Mouse (Mus musculus) forebrain, embryonic 11.5 days (tissue): ENCODE data around the gene Hyal3. TPM values are rescaled to one million over a fixed set of nuclear protein-coding genes. Genes with fewer than 3 reads are reported as not detected.

Experiments used
- ATAC-seq: fragments of 200-750 bp; cut with Nextera tagmentation; replicated peaks from 2 replicates; pipeline ENCODE4 v1.8.0; 2017; ENCODE audit warnings: moderate TSS enrichment; ENCODE audit not compliant: low FRiP score
- DNase-seq: peaks from one replicate; pipeline ENCODE4 v3.0.0-alpha.2; 2017; ENCODE audit warnings: low spot score
- H3K27ac ChIP-seq: fragments of 300-500 bp; sonication (generic); 2 replicates; pipeline ENCODE4 v1.5.1; 2014; ENCODE audit warnings: low read depth, low read length
- H3K27me3 ChIP-seq: fragments of 300-500 bp; sonication (generic); 2 replicates; pipeline ENCODE4 v1.6.1; 2014; ENCODE audit warnings: mild to moderate bottlenecking, low read length, mixed read lengths; ENCODE audit not compliant: control insufficient read depth, insufficient read depth
- H3K36me3 ChIP-seq: fragments of 300-500 bp; sonication (generic); 2 replicates; pipeline ENCODE4 v1.6.1; 2014; ENCODE audit warnings: mild to moderate bottlenecking, low read length, moderate library complexity, mixed read lengths; ENCODE audit not compliant: control insufficient read depth, insufficient read depth
- H3K4me1 ChIP-seq: fragments of 300-500 bp; sonication (generic); replicated peaks from 2 replicates; pipeline ENCODE4 v1.6.1; 2014; ENCODE audit warnings: low read length, mixed read lengths; ENCODE audit not compliant: control insufficient read depth, insufficient read depth
- H3K4me2 ChIP-seq: fragments of 300-500 bp; sonication (generic); 2 replicates; pipeline ENCODE4 v1.6.1; 2014; ENCODE audit warnings: low read depth, mild to moderate bottlenecking, low read length, moderate library complexity, mixed read lengths; ENCODE audit not compliant: severe bottlenecking
- H3K4me3 ChIP-seq: fragments of 300-500 bp; sonication (generic); 2 replicates; pipeline ENCODE4 v1.5.1; 2014; ENCODE audit warnings: low read depth, low read length
- H3K9ac ChIP-seq: fragments of 300-500 bp; sonication (generic); 2 replicates; pipeline ENCODE4 v1.6.1; 2014; ENCODE audit warnings: low read length
- H3K9me3 ChIP-seq: fragments of 300-500 bp; sonication (generic); 2 replicates; pipeline ENCODE4 v1.6.1; 2016; ENCODE audit warnings: low read length, mixed read lengths; ENCODE audit not compliant: control insufficient read depth
- WGBS: fragments of 180-500 bp; shearing (Covaris S2); extraction: QIAGEN DNeasy Blood & Tissue Kit; methylation state at CpG from one replicate; pipeline ENCODE4 v1.1.7; 2014; 5-methylcytosine and 5-hydroxymethylcytosine counted together
- polyA plus RNA-seq: library from polyadenylated mRNA; unstranded; fragments of >200 nt; fragmentation: Nextera tagmentation; extraction: Ambion mirVana; gene quantifications from 2 replicates; pipeline ENCODE4 v1.2.1, GENCODE M21; 2014

Gene Hyal3
- polyA plus RNA-seq, 1 experiment from 2014 or later: not detected

GRCm38 (mm10) chr9:107611456-107612190 is 31.0 kb downstream of the Hyal3 start:
- Histone ChIP-seq H3K9me3 (no peaks in the 10 kb centered on the region), H3K27ac (peak overlapping the region; percentile 95), H3K4me2 (peak overlapping the region; percentile 58), H3K27me3 (no peaks in the 10 kb centered on the region), H3K4me3 (peak overlapping the region; percentile 28; the same call in 1 of the 2 replicates), H3K9ac (peak overlapping the region; percentile 72), H3K36me3 (peaks cover 15% of the 10 kb centered on the region), H3K4me1 (peaks cover 41% of the 10 kb centered on the region)
- no peak for DNase-seq
- WGBS: 77% methylated on average over 6 of the region's 6 CpGs
- ATAC-seq: no peak

- H3K4me2 ChIP-seq: peak overlapping the region; percentile 58
- ATAC-seq (peak; percentile 95), DNase-seq (peak; percentile 100)
- H3K27ac ChIP-seq: peak overlapping the region; percentile 95
- no peaks in the 10 kb centered on the region for H3K27me3 ChIP-seq
- WGBS: 2% methylated on average over 40 of the region's 48 CpGs
- H3K9ac ChIP-seq: peak overlapping the region; percentile 72
- no peaks in the 10 kb centered on the region for H3K9me3 ChIP-seq
- peak overlapping the region; percentile 28 for H3K4me3 ChIP-seq
- peaks cover 35% of the 10 kb centered on the region for H3K4me1 ChIP-seq
- H3K36me3 ChIP-seq: peaks cover 15% of the 10 kb centered on the region
Measured at GRCm38 (mm10) chr9:107612191-107612944, 31.8 kb downstream of the Hyal3 start.

GRCm38 (mm10) chr9:107612945-107613569 is 32.4 kb downstream of the Hyal3 start:
- DNase-seq (no peak), ATAC-seq (peak; percentile 11)
- Histone ChIP-seq H3K36me3 (peaks cover 19% of the 10 kb centered on the region), H3K4me2 (peak overlapping the region; percentile 58; the same call in 1 of the 2 replicates), H3K4me1 (peaks cover 30% of the 10 kb centered on the region), H3K27ac (peak overlapping the region; percentile 95), H3K27me3 (no peaks in the 10 kb centered on the region), H3K9ac (peak overlapping the region; percentile 72; the same call in 1 of the 2 replicates), H3K4me3 (peak overlapping the region; percentile 28; the same call in 1 of the 2 replicates), H3K9me3 (no peaks in the 10 kb centered on the region)
- 12% methylated on average over 12 of the region's 12 CpGs for WGBS

GRCm38 (mm10) chr9:107615035-107615434 is 34.4 kb downstream of the Hyal3 start:
- H3K4me2 ChIP-seq: no peak overlapping the region
- ATAC-seq: no peak
- H3K27ac ChIP-seq: 0 out of 2 replicates have a peak overlapping the region, but pooled peaks have one; percentile 19
- no peak for DNase-seq
- H3K4me1 ChIP-seq: peaks cover 23% of the 10 kb centered on the region
- H3K9me3 ChIP-seq: no peaks in the 10 kb centered on the region
- no peaks in the 10 kb centered on the region for H3K27me3 ChIP-seq
- H3K9ac ChIP-seq: no peak overlapping the region
- WGBS: 74% methylated on average over 4 of the region's 4 CpGs
- peaks cover 29% of the 10 kb centered on the region for H3K36me3 ChIP-seq
- no peak overlapping the region for H3K4me3 ChIP-seq

GRCm38 (mm10) chr9:107617461-107617860 is 36.8 kb downstream of the Hyal3 start:
- no peaks in the 10 kb centered on the region for H3K9me3 ChIP-seq
- no peak overlapping the region for H3K4me2 ChIP-seq
- H3K4me1 ChIP-seq: peaks cover 10% of the 10 kb centered on the region; the same call in 1 of the 2 replicates
- no peak overlapping the region for H3K27ac ChIP-seq
- 76% methylated on average over 2 of the region's 2 CpGs for WGBS
- DNase-seq: no peak
- H3K27me3 ChIP-seq: no peaks in the 10 kb centered on the region
- H3K4me3 ChIP-seq: no peak overlapping the region
- ATAC-seq: no peak
- no peak overlapping the region for H3K9ac ChIP-seq
- peaks cover 31% of the 10 kb centered on the region for H3K36me3 ChIP-seq

- no peak overlapping the region for H3K4me3 ChIP-seq
- 91% methylated on average over 6 of the region's 6 CpGs for WGBS
- ATAC-seq: no peak
- no peak overlapping the region for H3K4me2 ChIP-seq
- peaks cover 7% of the 10 kb centered on the region; the same call in 1 of the 2 replicates for H3K4me1 ChIP-seq
- peaks cover 31% of the 10 kb centered on the region for H3K36me3 ChIP-seq
- DNase-seq: no peak
- no peak overlapping the region for H3K9ac ChIP-seq
- H3K9me3 ChIP-seq: no peaks in the 10 kb centered on the region
- H3K27ac ChIP-seq: no peak overlapping the region
- H3K27me3 ChIP-seq: no peaks in the 10 kb centered on the region
Measured at GRCm38 (mm10) chr9:107618098-107618497, 37.5 kb downstream of the Hyal3 start.

GRCm38 (mm10) chr9:107618778-107619545 is 38.3 kb downstream of the Hyal3 start:
- DNase-seq (no peak), ATAC-seq (no peak)
- H3K27ac ChIP-seq: no peak overlapping the region

GRCm38 (mm10) chr9:107619546-107619879 is 38.9 kb downstream of the Hyal3 start:
- Histone ChIP-seq H3K27me3 (no peaks in the 10 kb centered on the region), H3K36me3 (peaks cover 28% of the 10 kb centered on the region), H3K4me1 (peaks cover 5% of the 10 kb centered on the region; the same call in 1 of the 2 replicates), H3K27ac (no peak overlapping the region), H3K4me2 (no peak overlapping the region), H3K9me3 (no peaks in the 10 kb centered on the region), H3K4me3 (no peak overlapping the region), H3K9ac (no peak overlapping the region)
- WGBS: 89% methylated on average over 13 of the region's 13 CpGs
- ATAC-seq (no peak), DNase-seq (no peak)

More at GRCm38 (mm10) chr9:107618778-107619545, 38.3 kb downstream of the Hyal3 start:
- 83% methylated on average over 13 of the region's 13 CpGs for WGBS
- Histone ChIP-seq H3K27me3 (no peaks in the 10 kb centered on the region), H3K4me2 (no peak overlapping the region), H3K4me3 (no peak overlapping the region), H3K9ac (no peak overlapping the region), H3K36me3 (peaks cover 31% of the 10 kb centered on the region), H3K4me1 (0 out of 2 replicates have a peak, but pooled peaks cover 3% of the 10 kb centered on the region), H3K9me3 (no peaks in the 10 kb centered on the region)
